Mouse (Mus musculus): ENCODE measurements around the gene A930017K11Rik.

DNA sequence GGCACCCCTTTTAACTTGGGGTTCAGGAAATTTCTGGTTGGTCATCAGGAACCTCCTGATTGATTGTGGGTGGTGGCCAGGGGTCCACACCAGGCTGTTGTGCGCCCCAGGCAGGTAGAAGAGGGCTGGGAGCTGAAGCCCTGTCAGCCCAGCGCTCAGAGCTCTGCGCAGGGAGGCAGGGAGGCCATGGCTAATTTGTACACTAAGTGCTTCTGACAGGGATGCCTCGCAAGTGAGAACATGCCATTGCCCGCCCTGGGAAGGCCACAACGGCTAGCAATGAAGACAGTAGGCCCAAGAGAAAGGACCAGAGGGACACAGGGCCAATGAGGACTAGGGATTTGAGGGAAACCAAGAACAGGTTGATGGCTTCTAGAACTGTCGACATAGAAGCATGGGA lies 4.3 kb upstream of the A930017K11Rik start:
- no peak for TF ChIP-seq GATA1 (IDR thresholded peaks at IDR 0.05; ENCODE audit: low read length)
- TF ChIP-seq TAL1 (IDR thresholded peaks at IDR 0.05; ENCODE audit: low read length) = no peak

Measured in erythroblast, embryonic 14.5 days (primary cell).